Mouse (Mus musculus): ENCODE data around the gene Hnrnpul2. TPM values are rescaled to one million over a fixed set of nuclear protein-coding genes. Genes with fewer than 3 reads are reported as not detected.
A peak's percentile ranks its signal among the peaks of the same experiment; 100 is the strongest.

Gene Hnrnpul2
- total RNA-seq (2021): 10 to 100 TPM; 31.0 to 36.6 TPM
- long read RNA-seq, experiment 1, partial matches to known transcripts: 31 of 31 reads
- long read RNA-seq, experiment 1, other reads (novel, unspliced or antisense): 0 of 31 reads
- long read RNA-seq, experiment 2, partial matches to known transcripts: 39 of 39 reads
- long read RNA-seq, experiment 2, other reads (novel, unspliced or antisense): 0 of 39 reads

DNA sequence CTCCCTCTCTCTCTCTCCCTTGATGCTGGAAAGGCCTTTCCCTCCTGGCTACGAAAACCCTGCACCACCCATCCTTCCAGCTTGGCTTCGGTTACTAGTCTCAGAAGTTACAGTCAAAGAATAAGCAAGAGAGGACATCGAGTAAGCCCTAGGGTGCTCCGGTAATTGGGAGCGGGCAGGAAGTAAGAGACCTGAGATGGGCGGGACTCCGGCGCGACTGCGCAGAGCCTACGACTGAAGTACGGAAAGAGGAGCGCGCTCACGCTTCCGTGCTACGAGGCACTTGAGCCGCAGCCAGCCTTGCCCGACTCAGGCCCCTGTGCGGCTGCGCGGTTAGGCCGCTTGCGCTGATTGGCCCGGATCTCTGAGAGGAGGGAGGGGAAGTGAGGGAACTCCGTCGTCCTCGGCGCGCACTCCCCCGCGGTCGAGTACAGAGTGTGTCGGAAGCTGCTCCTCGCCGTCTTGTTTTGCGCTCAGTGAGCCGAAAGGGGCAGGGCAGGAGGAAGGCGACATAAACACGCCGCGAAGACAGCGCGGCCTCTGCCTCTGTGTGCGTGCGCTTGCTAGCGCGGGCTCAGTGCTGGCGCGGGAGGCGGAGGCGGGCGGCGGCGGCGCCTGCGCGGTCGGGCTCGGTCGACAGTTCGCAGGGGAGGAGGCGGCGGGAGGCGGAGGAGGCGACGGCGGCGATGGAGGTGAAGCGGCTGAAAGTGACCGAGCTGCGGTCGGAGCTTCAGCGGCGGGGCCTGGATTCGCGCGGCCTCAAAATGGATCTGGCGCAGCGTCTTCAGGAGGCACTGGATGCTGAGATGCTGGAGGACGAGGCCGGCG, at the start of gene Hnrnpul2:
Hnrnpul2 (plus strand) TSS at position 415 of the 828 bp plus-strand sequence.
- DNase-seq: peak; percentile 97
- intact Hi-C loops (cut with DNase I): no loop called here

DNA sequence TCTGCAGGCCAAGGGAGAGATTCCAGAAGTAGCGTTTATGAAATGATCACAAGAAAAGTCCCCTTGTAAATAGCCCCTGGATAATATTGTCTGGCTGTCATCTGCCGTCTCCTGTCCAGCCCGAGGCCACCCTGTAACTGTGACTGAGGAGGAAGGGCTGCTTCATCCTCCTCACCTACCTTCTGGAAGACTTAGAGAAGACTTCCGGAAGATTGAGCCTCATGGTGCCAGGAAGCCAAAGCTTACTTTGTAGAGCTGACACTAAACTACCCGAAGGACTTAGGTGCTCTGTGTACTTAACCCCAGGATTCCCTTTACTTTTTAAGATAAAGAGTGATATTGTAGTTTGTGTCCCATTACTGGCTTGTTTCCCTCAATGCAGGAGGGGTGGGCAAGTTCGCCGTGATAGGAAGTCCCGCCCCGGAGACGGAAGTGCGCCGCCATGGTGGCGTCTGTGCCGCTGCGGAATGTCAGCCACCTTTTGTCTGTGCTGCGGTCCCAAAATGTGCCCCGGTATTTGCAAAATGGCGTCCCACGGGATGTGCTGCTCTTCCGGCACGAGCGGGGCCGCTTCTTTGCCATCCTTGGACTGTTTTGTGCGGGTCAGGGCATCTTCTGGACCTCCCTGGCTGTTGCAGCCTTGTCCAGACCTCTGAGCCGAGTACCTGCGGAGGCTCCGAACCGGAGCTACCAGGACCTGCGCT, 49.1 kb upstream of the Hnrnpul2 start, which contains the start of gene Tmem223:
Tmem223 (plus strand) TSS at position 430 of the 704 bp plus-strand sequence.
- intact Hi-C loops (cut with DNase I): no loop called here

DNA sequence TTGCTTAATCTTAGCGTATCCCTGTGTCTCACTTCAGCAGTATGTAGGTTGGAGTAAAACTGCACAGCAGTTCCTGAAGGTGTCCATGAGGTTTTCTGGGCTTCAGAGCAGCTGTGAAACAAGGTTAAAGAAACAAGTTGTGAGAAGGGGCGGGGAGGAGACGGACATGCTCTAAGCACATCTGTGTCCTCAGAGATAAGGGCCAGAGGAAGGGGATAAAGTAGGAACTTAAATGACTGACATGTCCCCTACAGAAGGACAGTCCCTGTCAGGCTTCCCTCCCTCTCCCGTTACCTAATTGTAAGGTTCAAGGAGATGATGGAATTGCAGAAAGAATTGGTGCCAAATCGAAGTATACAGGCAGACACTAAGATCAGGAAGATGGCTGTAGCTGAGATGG, 46.8 kb upstream of the Hnrnpul2 start:
- intact Hi-C loops (cut with DNase I): no loop called here

More for the DNA sequence above, 49.1 kb upstream of the Hnrnpul2 start, which contains the start of gene Tmem223:
- peak; percentile 66 to 70 for DNase-seq

DNA sequence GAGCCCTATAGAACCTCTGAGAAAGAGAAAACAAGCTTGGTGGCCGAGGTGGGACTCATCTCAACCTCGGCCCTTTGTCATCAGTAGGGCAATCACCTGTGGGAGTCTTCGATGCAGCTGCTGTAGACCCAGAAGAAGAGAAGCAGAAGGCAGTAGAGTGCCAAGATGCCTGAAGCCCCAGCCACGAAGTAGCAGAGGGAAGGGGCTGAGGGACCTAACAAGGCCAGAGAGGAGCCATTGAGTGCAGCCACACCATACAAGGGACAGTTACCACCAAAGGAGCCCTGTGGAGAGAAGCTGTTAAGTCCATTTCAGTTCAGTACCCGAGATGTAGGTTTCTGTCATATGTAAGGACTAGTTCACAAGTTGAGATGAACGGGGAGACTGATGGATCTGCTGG, 46.4 kb upstream of the Hnrnpul2 start:
- intact Hi-C loops (cut with DNase I): no loop called here
- DNase-seq: no peak

More for the DNA sequence above, 46.8 kb upstream of the Hnrnpul2 start:
- DNase-seq: no peak

DNA sequence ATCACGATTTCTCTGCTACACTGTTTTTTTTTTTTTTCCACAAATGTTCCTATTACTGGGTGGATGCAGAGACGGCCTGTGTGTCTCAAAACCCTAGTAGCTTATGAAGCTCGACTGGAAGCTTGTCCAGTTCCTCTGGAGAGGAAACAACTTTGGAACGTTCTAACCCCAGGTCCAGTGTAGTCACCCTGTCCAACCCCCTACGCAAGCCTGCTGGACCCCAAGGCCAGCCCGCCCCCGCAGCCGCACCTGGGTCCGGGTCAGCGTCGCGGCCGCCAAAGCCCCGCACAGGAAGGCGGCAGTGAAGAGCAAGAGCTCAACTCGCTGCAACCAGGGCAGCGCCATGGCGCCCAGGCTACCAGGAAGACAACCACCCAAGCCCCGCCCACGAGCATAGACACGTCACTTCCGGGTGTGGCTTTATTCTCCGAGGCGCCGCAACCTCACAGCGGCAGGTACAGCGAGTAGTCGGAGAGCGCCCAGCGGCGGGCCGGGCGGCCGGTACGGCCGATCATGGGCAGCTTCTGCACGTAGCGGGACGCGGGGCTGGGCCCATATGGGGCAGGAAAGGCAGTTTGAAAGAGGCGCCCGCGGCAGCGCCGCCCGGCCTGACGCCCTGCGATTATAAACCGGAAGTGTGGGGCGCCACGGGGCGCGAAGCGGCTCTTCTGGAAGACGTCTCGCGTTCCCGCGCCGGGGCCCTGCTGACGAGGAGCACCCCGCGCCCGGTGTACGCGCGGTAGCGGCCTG, 45.5 kb upstream of the Hnrnpul2 start, which contains the start of gene Tmem179b:
Tmem179b (minus strand) TSS at position 382 of the 750 bp plus-strand sequence.
- intact Hi-C loops (cut with DNase I): no loop called here
- DNase-seq: peak; percentile 93 to 96

DNA sequence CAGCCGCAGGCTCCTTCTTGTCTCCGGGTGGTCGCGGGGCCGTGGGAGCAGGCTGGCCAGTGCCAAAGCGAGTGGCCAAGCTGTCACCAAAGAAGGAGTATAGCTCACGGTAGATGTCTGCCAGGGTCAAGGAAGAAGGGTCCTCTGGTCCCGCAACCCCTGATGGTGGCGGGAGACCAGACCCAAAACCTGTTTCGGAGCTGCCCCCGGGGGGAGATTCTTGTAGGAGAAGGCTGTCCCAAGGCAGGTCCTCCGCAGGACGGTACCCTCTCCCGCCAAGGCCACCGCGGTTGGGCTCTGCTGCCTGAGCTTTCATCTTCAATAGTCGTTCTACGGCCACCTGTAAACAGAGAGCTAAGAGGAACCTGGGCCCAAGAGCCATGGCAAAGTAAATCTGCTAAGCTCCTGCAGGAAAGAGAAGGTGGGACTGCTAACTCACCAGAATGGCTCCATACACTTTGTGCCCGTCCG, 44.8 kb upstream of the Hnrnpul2 start:
- intact Hi-C loops (cut with DNase I): no loop called here
- no peak for DNase-seq

DNA sequence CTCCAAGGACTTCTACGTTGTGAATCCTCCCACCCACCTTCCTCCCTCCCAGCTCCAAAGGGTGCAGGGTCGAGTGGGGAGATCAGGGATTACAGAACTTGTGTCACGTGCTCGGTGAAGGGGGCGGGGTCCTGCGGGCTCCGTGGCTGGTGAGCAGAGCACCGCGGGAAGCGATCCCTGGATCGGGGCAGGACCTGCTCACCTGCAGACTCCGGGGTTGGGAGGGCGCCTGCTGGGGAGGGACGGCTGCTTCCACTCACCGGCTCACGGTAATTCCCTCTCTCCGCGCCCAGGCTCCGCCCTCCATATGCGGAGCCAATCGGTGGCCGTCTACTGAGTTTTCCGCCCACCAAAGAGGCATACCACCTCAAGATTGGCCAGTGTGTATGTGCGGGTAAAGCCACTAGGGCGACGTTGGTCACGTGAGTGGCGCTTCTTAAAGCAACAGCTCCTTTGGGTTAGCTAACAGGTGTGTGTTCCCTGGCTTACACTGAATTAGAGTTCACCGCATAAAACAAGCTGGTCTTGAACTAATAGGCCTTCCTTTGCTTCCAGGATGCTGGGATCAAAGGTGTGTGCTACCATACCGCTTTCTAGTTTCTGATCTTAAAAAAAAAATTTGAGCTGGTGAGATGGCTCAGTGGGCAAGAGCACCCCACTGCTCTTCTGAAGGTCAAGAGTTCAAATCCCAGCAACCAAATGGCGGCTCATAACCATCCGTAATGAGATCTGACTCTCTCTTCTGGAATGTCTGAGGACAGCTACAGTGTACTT, 33.6 kb upstream of the Hnrnpul2 start, which contains the start of gene Taf6l:
Taf6l (minus strand) TSS at position 410 of the 774 bp plus-strand sequence.
- peak; percentile 83 to 88 for DNase-seq
- intact Hi-C loops (cut with DNase I): no loop called here

DNA sequence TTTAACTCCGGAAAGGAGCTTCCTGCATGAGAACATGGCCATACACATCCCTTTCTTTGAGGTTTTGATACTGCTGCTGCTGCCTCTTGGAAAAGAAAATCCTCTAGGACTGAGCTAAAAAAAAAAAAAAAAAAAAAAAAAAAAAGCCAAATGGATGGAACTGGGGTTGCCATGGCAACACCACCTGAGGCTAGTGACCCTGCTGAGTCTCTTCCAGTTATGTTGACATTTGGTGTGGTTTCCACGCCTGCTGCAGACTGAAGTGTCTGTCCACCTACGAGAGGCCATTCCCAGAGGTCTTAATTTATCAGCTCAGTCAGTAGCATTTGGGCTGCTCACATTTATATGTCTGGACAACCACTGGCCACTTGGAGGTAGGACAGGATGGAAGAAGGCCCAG, 31.3 kb upstream of the Hnrnpul2 start:
- DNase-seq: no peak
- intact Hi-C loops (cut with DNase I): no loop called here

DNA sequence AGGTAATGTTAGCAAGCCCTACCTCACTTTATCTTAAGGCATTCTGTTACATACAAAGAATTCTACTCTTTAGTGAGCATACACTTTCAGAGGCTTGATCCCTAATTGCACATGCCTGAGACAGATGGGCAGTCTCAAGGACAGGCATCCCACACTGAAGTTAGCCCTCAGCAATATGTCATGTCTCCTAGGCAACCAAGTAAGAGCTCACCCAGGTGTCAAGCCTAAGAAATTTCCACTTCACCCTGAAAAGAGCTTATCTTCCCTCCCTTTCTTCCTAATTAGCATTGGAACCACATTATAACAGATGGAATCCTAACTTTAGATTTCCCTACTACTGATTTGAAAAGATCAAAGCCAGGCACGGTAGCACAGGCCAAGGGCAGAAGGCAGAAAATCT, 30.6 kb upstream of the Hnrnpul2 start:
- DNase-seq: no peak
- intact Hi-C loops (cut with DNase I): no loop called here

DNA sequence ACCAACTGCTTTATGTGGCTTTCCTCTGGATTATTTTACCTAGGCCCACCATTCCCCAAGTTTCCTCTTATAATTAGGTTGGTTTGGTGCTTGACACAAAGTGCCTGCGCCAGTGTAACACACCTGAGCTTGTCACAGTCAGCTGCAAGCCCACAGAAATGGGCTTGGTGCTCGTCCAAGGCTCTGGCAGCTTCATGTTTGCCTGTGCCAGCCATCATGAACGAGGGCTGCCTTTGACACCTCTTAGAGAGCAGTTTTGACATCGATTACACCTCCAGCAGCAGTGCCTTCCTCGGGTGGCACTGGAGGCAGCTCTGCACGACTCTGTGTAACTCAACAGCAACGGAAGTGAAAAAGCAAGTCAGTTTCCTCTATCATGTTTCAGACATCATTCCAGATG, 29.6 kb upstream of the Hnrnpul2 start:
- intact Hi-C loops (cut with DNase I): no loop called here
- no peak for DNase-seq

DNA sequence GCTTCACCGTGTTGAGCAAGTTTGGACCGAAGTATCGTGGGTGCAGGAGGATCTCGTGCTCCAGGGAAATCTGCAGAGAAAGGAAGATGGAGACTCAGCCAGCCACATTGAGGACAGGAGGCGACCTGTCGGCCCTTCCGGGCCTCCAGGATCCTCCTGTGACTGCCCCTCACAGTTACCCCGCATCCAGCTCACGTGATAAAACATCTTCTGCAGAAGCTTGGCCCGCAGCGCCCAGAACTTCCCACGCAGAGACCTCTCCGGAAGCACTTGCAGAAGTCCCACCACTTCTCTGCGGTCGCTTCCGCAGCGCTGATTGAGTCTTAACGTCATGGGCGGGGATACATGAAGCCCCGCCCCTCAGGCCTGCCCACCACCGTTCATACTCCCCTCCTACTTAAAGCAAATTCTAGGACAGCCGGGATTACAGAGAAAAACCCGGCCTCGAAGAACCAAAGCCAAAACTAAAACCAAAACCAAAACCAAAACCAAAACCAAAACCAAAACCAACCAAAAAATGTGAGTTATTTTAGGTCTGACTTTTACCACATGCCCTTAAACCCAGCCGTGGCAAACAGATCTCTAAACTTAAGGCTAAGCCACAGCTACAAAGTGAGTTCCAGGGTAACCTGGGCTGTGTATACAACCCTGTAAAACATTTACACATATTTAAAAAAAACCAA, 21.4 kb upstream of the Hnrnpul2 start, which contains the start of gene Polr2g:
Polr2g (minus strand) TSS at position 314 of the 683 bp plus-strand sequence.
- peak; percentile 84 to 87 for DNase-seq
- intact Hi-C loops (cut with DNase I): no loop called here

DNA sequence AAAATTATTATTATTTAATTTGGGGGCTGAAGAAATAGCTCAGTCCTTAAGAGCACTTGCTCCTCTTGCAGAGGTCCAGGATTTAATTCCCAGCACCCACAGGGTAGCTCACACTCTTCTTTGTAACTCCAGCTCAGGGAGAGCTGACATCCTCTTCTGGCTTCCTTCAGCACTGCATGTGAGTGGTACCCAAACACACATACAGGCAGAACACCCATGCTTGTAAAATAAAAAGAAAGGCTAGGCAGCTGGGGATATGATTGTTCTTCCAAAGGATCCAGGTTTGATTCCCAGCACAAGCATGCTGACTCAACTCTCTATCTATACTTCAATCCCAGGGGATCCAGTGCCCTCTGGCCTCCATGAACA, 20.9 kb upstream of the Hnrnpul2 start:
- intact Hi-C loops (cut with DNase I): no loop called here
- no peak for DNase-seq

DNA sequence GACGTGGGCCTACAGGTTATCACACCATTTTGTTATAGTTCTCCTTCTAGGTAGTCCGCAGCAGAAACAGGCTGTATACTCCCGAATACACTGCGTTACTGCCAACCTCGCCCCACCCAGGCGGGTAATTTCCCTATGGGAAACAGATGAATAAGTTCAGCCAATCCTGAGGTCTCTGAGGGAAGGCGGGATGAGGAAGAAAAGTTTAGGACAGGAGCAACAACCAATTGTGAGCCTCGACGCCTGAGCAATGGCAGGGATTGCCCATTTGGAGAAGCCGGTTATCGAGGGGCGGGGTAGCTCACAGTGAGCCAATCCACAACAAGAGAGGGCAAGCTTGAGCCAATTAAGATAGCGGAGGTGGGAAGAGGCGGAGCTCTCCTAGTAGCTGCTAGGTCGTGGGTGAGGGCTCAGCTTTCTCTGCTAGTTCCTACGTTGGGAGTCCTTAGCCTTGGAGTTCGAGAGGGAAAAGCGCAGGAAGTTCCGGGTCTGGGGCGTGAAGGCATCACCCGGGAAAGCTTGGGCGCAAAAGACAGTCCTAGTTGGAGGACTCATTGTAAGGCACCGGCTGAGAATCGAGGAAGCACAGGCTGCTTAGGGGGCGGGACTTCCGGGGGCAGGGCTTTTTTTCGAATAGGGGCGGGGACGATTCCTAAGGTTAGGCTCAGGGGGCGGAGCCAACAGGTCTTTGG, 17.5 kb upstream of the Hnrnpul2 start, which contains the start of gene Zbtb3:
Zbtb3 (plus strand) TSS at position 426 of the 692 bp plus-strand sequence.
- peak; percentile 87 to 90 for DNase-seq
- intact Hi-C loops (cut with DNase I): no loop called here

DNA sequence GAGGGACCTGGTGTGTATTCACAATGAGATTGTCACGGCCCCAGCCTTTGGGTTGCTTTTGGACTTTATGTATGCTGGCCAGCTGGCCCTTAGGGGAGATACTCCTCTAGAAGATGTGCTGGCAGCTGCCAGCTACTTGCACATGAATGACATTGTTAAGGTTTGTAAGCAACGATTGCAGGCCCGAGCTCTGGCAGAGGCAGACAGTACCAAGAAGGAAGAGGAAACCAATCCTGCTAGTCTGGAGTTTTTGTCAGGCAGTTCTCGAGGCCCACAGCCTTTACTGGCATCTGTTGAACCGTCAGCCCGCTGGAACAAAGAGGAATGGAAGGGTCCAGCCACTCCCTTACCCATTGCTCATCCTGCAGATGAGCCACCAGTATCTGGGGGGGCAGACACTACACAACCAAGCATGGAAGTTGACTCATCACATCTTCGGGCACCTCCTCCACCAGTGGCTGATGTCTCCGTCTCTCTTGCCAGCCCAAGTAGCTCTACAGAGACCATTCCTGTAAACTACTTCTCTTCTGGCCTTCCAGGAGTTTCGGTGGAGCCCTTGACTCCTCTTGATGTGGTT, 16.5 kb upstream of the Hnrnpul2 start:
- no peak for DNase-seq
- intact Hi-C loops (cut with DNase I): no loop called here

DNA sequence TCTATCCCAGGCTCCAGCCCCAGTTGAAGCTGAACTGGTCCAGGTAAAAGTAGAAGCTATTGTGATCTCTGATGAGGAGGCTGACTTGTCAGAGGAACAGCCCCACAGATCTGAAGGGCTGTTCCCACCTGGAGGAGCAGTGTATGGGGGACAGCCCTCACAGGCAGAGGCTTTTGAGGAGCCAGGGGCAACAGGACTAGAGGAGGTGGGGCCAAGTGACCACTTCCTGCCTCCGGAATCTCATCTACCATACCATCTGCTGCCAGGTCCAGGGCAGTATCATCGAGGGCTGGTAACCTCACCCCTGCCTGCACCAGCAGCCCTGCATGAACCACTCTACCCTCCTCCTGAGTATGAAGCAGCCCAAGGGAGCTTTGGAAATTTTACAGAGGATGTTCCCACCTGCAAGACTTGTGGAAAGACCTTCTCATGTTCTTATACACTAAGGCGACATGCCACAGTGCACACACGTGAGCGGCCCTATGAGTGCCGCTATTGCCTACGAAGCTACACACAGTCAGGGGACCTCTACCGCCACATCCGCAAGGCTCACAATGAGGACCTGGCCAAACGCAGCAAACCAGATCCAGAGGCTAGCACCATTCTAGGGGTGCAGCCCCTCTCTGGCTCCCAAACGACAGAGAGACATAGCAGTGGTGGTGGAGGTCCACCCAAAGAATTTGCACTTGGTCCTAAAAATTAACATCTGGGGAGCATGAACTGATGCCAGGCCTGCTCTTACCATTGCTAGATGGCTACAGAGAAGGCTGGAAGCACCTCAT, 15.7 kb upstream of the Hnrnpul2 start:
- no peak for DNase-seq
- intact Hi-C loops (cut with DNase I): no loop called here

DNA sequence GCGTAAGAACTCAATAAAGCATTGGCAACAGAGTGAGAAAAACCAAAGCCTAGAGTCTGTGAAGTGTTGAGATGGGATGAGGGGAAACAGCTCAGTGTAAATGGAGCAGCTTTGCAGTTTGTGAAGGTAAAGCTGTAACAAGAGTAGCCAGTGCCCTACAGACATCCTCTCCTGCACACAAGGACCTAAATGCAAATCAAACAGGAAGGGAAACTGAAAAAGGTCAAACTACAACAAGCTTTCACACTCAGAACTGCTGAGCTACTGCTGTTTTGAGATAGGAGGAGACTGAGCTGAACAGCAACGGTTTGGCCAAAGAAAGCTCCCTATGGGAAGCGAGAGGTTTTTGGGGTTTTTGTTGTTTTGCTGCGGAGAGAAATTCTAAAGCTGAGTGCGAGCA, 13.0 kb upstream of the Hnrnpul2 start:
- DNase-seq: no peak
- intact Hi-C loops (cut with DNase I): no loop called here

DNA sequence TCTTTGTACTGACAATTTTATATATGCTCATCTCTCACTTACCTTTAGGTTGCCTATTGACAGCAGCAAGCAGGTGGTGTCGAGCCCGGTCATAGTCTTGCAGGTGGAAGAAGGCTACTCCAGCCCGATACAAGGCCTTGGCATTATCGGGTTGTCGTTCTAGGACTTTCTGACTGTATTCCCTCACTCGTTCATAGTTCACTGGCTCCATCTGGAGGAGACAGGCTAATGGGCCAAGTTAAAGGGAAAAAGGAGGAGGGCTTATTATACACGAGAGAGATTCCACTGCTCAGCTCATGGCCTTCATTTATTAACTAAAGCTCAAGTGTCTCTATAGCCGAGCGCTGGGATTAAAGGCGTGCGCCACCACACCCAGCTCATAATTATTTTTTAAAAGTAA, 4.0 kb upstream of the Hnrnpul2 start:
- DNase-seq: no peak
- intact Hi-C loops (cut with DNase I): no loop called here

Data from gastrocnemius, postnatal 36 days (tissue).